Mouse (Mus musculus) lung, postnatal 25 days (tissue): Measurements from ENCODE around the gene Dmpk.
A peak's percentile ranks its signal among the peaks of the same experiment; 100 is the strongest.
"Not testable (repeated sequence)": the region's sequence is repeated elsewhere in the genome, so short reads cannot be mapped to it uniquely, and the experiment has no call there.

Experiments
- DNase-seq: peaks from one replicate; pipeline ENCODE4 v3.0.0; 2022; ENCODE audit warnings: low spot score

Gene Dmpk

DNA sequence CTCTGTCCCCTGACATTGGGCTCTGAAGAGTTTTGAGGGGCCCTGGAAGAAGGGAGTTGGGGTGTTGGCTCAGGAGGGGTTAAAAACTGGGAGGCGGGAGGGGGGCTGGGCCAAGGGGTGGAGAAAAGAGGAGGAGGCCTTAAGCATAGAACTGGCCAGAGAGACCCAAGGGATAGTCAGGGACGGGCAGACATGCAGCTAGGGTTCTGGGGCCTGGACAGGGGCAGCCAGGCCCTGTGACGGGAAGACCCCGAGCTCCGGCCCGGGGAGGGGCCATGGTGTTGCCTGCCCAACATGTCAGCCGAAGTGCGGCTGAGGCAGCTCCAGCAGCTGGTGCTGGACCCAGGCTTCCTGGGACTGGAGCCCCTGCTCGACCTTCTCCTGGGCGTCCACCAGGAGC, at the start of gene Dmpk:
Dmpk (plus strand) TSS at position 149 of the 400 bp plus-strand sequence.
- no peak for DNase-seq

DNA sequence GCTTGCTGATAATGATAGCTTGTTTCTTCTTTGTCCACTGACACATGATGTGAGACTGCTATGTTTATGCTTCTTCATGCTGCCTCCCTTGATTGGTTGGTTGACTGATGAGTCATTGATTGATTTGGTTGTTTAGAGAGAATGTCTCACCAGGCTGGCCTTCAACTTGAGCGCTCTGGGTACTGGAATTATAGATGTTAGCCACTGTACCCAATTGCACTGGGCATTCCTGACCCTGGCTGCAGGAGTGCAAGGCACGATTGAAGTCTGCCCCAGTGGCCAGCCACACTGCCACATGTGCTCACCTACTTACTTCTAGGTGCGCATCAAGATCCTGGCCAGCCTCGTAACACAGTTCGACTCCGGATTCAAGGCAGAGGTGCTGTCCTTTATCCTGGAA, 39.0 kb upstream of the Dmpk start:
- no peak for DNase-seq

DNA sequence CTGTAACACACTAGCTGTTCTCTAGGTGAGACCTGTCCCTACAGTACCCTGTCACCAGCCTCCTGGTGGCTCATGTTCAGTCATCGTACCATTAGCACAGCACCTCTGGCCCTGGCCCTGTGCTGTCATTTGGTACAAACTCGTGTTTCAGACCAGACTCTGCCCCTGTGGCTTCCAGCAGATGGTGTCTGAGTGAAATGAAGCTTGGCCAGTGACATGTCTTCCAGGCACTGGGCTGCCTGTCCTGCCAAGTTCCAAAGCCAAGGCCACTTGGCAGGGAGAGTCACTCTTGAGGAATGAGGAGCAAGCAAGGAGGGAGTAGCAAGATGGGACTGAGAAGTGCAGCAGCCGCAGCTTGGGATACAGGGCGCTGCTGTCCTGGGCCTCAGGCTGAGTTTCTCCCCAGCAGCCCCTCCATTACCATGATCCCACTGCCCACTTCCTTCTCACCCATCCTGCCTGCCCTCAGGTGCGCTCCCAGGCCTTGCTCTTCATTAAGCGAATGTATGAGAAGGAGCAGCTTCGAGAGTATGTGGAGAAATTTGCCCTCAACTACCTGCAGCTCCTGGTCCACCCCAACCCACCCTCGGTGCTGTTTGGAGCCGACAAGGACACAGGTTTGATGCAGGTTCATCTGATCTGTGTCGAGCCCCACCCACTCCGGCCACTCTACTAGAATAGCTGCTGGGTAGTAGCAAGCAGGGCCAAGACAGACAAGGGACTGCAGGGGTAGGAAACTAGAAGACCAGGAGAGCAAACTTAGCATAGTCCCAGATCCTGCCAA, 37.2 kb upstream of the Dmpk start:
- no peak for DNase-seq

DNA sequence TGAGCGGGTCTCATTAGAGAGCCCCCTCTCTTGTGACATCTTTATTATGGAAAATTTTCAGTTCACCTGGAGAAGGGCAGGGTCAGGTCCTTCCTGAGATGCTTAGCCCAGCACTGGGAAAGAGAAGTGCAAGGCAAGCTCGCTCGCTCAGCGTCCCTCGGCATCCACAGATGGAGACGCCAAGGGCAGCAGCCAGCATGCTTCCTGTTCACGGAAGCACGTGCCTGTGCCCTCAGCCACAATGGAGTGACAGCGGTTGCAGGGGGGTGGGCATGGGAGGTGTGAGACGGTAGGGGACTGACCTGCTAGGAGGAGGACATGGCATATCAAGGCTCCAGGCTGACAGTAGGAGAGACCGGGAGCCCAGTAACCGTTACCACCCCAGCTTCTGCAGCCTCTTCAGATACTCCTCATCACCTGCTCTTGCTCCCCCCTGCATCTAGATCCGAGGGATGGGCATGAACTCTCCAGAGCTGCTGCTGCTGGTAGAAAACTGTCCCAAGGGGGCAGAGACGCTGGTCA, 35.6 kb upstream of the Dmpk start:
- DNase-seq, result no peak

DNA sequence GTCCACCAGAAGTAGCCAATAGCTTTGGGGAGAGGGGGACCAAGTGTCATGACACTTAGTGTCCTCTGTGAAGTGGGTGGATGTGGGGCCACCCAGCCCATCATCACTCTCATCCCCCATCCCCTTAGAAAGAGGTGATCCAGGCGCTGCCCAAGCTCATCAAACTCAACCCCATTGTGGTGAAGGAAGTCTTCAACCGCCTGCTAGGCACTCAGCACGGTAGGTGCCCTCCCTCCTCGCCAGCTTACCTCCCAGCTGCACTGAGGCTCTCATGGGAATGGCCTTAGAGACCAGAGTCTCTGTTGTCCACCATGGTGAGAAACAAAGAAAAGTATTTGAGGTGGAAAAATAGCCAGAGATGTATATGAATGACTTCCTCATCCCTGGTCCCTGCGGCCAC, 34.4 kb upstream of the Dmpk start:
- DNase-seq, result no peak

DNA sequence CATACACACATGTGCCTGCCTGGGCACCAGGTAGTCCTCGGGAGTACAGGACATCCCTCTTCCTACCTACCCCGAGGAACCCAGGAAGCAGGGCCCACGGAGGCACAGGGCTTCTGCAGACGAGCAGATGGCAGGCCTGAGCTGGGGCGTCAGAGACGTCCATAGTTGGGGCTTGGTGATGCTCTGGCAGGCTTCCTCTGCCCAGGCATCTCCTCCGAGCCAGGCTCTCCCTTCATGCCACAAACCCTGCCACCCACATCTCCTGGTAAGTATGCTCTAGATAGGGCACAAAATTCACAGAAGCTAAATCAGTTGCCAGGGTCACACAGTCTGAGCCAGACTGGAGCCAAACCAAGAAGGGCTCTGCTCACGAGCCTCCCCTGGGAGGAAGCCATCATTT, 33.5 kb upstream of the Dmpk start:
- no peak for DNase-seq

DNA sequence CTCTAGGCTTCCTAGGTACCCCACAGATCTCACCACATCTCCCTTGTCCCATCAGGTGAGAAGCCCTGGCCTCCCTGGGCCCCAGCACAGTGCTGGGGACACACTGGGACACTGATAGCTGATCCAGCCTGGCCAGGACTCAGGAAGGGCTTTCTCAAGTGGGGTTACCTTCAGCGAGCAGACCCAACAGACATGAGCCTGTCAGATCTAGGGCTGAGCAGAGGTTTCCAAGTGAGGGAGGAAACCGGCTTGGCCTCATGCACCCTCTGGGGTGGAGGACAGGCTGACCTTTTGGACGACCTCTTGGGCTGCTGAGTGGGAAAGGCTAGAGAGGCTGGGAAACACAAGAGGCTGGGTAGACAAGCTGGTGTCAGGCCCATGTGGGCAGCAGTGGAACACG, 32.5 kb upstream of the Dmpk start:
- DNase-seq, result no peak

DNA sequence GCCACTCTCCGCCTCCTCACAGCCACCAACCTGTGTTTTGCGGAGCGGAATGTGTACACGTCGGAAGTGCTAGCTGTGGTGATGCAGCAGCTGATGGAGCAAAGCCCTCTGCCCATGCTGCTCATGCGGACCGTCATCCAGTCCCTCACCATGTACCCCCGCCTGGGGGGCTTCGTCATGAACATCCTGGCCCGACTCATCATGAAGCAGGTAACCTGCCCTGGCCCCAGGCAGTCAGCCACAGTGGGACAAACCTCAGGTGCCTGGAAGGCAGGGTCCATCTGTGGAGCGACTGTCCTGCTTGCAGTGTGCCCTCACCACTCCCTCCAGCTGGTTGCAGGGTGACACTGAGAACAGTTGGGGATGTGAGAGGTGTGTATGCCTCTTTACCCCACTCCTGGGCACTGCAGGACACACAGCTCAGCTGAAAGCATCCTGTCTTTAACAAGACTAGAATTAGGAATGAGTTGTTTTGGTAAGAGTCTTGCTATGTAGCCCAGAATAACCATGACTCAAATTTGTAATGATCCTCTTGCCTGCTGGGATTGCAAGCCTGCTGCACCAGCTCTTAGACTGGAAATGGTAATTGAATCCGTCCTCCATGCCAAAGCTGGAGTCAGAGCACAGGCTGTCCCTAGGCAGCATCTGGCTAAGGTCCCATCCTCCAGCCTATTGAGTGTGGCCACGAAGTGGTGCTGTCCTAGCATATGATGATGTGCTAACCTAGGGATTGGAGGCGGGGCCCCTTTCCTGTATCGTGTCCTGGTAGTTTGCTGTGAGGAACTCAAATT, 31.1 kb upstream of the Dmpk start:
- DNase-seq, result no peak

DNA sequence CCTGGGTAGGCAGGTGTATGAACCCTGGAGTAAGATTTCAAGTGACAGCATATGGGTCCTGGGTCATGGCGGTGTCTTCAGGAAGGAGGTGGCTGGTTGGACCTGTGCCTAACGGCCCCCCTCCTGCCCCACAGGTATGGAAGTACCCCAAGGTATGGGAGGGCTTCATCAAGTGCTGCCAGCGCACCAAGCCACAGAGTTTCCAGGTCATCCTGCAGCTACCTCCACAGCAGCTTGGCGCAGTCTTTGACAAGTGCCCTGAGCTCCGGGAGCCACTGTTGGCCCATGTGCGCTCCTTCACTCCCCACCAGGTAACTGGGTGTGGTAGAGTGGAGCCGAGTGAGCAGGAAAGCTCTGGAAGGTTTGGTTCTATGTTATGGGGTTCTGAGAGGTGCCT, 30.5 kb upstream of the Dmpk start:
- no peak for DNase-seq

DNA sequence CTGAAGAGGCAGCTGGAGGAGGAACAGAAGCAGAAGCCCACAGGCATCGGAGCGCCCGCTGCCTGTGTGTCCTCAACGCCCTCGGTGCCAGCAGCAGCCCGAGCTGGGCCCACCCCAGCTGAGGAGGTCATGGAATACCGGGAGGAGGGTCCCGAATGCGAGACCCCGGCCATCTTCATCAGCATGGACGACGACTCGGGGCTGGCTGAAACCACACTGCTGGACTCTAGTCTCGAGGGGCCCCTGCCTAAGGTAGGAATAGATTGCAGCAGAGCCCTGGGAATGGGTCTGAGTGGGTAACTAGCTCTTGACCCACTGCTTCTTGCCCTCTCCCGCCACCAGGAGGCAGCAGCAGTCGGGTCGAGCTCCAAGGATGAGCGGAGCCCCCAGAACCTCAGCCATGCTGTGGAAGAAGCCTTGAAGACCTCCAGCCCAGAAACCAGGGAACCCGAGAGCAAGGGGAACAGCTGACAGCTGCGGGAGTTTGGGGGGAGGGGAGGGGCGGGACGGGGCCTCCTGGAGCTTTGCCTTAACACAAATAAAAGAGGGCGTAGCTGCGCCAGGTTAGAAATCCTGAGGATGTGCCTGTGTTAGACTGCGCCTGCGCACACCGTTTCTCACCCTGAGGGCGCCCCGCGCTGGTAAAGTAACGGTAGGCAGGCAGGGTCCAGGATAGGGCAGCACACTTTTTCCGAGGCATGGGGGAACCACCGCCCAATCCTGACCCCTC, 29.4 kb upstream of the Dmpk start, which contains the start of gene Rsph6a:
Rsph6a (plus strand) TSS at position 644 of the 730 bp plus-strand sequence.
- no peak for DNase-seq

DNA sequence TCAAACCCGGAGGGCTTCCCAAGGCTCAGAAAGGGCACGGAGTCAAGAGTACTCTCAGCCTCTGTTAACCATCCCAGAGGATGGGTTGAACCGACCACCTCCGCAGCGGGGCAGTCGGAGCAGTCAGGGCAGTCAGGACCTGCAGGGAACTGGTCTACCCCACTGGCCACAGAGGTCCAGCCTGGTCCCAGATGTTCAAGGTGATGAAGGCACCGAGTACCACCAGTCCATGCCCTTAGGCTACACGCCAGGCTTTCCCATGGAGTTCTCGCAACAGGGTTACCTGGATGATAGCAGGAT, 28.9 kb upstream of the Dmpk start:
- no peak for DNase-seq

DNA sequence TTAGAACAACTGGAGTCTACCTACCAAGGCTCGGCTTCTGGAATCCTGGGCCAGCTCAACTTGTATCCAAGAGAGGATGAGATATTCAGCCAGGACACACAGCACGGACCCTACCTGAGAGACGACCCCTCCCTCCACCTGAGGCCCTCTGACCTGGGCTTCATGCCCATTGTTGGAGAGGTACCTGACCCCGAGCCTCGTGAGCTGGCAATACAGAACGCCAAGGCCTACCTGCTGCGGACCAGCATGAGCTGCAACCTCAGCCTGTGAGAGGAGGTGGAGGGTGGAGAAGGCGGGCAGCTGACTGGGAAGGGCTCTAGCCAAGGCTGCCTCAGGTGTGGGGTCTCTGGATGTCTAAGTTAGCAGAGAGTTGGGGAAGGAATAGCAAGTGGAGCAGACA, 28.5 kb upstream of the Dmpk start:
- DNase-seq, result no peak

DNA sequence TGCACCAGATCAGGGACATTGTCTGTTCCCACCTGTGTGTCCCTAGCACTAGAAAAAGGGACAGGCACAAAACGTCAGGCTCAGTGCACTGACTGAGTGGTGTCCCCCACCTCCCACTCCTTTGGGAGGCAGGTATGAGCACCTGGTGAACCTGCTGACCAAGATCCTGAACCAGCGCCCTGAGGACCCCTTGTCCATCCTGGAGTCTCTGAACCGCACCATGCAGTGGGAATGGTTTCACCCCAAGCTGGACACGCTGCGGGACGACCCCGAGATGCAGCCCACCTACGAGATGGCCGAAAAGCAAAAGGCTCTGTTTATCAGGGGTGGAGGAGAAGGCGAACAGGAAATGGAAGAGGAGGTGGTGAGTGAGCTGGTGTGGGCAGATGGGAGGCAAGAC, 26.2 kb upstream of the Dmpk start:
- DNase-seq, result no peak

DNA sequence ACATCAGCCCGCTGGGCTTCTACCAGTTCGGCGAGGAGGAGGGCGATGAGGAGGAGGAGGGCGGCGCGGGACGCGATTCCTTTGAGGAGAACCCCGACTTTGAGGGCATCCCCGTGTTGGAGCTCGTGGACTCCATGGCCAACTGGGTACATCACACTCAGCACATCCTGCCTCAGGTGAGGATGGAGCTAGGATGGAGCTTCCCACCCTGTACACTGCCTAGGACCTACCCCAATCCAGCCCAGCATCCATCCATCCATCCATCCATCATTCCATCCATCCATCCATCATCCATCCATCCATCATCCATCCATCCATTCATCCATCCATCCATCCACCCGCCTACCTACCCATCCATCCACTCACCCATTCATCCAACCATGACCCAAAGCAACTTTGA, 17.8 kb upstream of the Dmpk start:
- DNase-seq, result no peak

DNA sequence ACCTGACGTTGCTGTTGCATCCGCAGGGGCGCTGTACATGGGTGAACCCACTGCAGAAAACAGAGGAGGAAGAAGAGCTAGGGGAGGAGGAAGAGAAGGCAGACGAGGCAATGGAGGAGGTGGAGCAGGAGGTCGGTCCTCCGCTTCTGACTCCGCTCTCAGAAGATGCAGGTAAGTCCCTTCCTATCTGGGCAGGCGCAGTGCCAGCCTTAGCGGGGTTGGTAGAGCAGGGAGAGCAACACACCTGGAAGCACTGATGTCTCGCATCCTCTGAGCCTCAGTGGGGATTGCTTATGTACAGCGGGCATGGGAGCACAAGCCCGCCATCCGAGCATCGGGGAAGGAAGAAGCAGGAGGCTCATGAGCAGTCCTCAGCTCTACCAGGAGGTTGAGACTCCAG, 16.6 kb upstream of the Dmpk start:
- no peak for DNase-seq

DNA sequence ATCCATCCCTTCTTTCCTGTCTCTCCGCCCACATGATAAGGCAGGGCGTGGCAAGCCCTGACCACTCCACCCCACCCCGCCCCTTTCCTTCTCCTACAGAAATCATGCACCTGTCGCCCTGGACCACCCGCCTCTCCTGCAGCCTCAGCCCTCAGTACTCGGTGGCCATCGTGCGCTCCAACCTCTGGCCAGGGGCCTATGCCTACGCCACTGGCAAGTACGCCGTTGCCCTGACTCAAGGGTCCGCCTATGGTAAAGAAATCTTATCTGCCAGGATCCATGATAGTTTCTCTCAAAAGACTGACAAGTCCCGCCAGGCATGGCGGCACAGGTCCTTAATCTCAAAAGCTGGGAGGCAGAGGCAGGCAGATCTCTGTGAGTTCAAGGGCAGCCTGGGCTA, 15.7 kb upstream of the Dmpk start:
- no peak for DNase-seq

DNA sequence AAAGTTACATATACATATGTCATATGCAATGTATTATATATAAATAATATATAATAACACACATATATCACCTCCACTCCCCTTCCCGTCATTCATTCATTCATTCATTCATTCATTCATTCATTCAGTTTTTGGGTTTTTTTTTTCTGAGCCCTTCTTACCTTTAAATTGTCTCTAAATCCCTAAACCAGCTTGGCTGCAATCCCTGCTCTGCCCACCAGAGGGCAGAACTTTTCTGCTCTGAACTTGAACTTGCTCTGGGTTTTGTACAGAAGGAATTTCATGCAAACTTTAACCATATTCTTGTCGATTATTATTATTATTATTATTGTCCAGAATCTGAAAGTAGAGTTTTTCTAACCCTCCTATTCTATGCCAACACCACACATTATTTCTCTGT, 14.9 kb upstream of the Dmpk start:
- DNase-seq, result peak; percentile 64

DNA sequence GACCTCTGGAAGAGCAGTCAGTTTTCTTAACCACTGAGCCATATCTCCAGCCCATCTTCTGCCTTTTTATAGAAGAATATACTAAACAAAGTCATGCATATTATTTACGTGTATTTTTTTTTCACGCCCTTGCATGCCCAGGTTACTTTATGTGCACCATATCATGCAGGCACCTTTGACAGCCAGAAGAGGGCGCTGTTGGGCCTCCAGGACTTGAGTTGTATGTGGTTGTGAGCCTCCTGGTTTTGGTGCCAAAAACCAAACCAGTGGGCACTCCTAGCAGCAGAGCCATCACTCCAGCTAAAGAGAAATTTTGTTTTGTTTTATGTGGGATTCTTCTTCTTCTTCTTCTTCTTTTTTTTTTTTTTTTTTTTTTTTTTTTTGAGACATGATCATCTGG, 14.1 kb upstream of the Dmpk start:
- DNase-seq, result no peak

DNA sequence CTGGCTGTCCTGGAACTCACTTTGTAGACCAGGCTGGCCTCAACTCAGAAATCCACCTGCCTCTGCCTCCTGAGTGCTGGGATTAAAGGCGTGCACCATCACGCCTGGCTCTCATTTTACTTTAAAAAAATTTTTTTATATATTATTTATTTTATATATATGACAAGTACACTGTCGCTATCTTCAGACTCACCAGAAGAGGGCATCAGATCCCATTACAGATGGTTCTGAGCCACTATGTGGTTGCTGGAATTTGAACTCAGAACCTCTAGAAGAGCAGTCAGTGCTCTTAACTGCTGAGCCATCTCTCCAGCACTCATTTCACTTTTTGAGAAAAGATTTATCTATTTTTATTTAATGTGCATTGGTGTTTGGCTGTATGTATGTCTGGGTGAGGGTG, 12.6 kb upstream of the Dmpk start:
- DNase-seq, result not testable (repeated sequence)

DNA sequence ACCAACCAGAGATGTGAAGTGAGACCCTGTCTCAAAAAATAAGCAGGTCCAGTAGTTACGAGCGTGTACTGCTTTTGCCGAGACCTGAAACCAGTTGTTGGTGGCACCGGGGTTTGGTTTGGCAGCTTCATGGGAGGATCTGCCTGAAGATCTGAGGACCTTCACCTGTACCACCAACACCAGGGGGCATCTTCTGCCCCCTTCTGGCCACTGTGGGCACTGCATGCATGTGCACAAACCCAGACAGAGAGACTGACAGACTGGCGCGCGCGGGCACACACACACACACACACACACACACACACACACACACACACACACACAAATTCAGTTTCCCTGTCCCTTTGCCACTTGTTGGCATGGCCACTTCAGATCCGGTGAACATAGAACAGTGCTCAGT, 10.1 kb upstream of the Dmpk start:
- no peak for DNase-seq

DNA sequence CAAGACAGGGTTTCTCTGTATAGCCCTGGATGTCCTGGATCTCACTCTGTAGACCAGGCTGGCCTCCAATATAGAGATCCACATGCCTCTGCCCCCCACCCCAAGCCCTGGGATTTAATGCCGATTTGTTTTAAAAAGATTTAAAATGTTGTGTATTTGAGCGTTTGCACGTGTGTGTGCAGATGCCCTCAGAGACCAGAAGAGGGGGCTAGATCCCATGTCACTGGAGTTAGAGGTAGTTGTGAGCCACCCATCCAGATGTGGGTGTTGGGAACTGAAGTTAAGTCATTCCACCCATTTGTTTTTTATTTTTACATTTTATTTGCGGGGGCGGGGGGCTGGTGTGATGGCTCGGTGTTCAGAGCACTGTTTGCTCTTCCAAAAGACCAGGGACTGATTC, 9.2 kb upstream of the Dmpk start:
- DNase-seq, result no peak

DNA sequence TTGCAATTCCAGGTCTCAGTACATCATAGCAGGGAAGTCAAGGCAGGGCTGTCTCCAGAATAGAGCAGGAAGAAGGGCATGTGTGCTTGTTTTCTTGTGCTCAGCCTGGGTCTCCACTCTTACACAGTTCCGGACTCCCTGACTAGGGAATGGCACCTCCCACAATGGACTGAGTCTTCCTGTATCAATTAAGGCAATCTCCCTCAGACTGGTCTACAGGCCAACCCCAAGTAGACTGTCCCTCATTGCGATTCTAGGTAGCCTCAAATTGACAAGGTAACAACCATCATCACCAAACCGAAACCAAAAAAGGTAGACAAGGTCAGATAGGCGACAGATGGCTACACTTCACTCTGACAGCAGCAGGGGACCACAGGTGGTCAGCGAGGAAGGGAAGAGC, 8.4 kb upstream of the Dmpk start:
- no peak for DNase-seq
